Mouse (Mus musculus): ENCODE data around the gene Psma6. TPM values are rescaled to one million over a fixed set of nuclear protein-coding genes. Genes with fewer than 3 reads are reported as not detected.

The Psma6 gene
- total and polyA plus RNA-seq, 3 experiments, result 255 to 309 TPM; not detected in 1

DNA sequence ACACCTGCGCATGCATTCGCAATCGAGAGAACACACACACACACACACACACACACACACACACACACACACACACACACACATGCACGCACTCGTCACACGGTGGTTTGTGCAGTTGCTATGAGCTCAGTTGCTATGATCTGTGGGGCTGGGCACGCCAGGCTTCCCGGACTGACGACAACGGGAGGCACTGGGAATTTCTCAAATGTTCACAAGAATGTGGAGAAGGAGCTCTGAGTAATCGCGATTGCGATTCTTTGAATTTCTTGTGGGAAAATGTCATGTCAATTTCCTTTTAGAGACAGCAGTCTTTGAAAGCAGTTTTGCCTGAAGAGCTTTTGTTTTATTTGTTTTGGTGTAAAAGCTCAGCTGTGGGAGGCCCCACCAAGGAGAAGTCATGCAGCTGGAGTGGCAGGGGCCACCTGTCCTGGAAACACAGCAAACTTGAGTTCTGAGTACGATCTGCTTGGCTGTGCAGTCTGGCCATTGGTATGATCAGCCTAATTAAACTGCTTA lies 80.9 kb downstream of the Psma6 start:
- H3K4me3 ChIP-seq (ENCODE audit: control insufficient read depth in 1 of 2, insufficient read depth in 1 of 2, low read depth in 2 of 2, low read length in 2 of 2), result peak overlapping the region; percentile 66 to 97
- peaks cover 5 to 7% of the 10 kb centered on the region in 2 experiments; a peak in 3 of 4 replicates for H3K4me1 ChIP-seq (ENCODE audit: control insufficient read depth in 1 of 2, insufficient read depth in 2 of 2, low read length in 2 of 2)

GRCm38 (mm10) chr12:55465401-55465983 lies 81.5 kb downstream of the Psma6 start:
- Histone ChIP-seq H3K4me1 (ENCODE audit: control insufficient read depth in 1 of 2, insufficient read depth in 2 of 2, low read length in 2 of 2) (peaks cover 5 to 7% of the 10 kb centered on the region in 2 experiments; a peak in 3 of 4 replicates), H3K9me3 (replicated peaks; ENCODE audit: insufficient read depth, low read length) (no peaks in the 10 kb centered on the region), H3K27me3 (ENCODE audit: control insufficient read depth in 1 of 2, insufficient read depth in 2 of 2, low read length in 2 of 2) (peaks cover 8 to 19% of the 10 kb centered on the region in 2 experiments; a peak in 3 of 4 replicates), H3K36me3 (ENCODE audit: control insufficient read depth in 1 of 2, insufficient read depth in 2 of 2, low read length in 2 of 2) (no peaks in the 10 kb centered on the region), H3K79me2 (ENCODE audit: control insufficient read depth, insufficient read depth, low read length, poor library complexity) (no peaks in the 10 kb centered on the region), H3K9ac (ENCODE audit: control insufficient read depth, low read depth, low read length, poor library complexity, severe bottlenecking) (peak overlapping the region; percentile 35), H3K27ac (ENCODE audit: control insufficient read depth, low read depth, low read length) (no peak overlapping the region), H3K4me3 (ENCODE audit: control insufficient read depth in 1 of 2, insufficient read depth in 1 of 2, low read depth in 2 of 2, low read length in 2 of 2) (peak overlapping the region; percentile 66 to 97)
- DNase-seq (ENCODE audit: low read depth, low spot score), result peak; percentile 42
- no peak for TF ChIP-seq CHD2 (IDR thresholded peaks at IDR 0.05; ENCODE audit: low read length)
- TF ChIP-seq MXI1 (IDR thresholded peaks at IDR 0.05; ENCODE audit: low read depth, low read length), result peak; percentile 41; the same call in 1 of the 2 replicates
- no peak for TF ChIP-seq RCOR1 (IDR thresholded peaks at IDR 0.05; ENCODE audit: low read depth, low read length)
- no peak for TF ChIP-seq MAFK (IDR thresholded peaks at IDR 0.05; ENCODE audit: borderline replicate concordance, low read depth, low read length)
- 0 out of 2 replicates have a peak, but pooled peaks have one; percentile 17 for TF ChIP-seq ELF1 (IDR thresholded peaks at IDR 0.05; ENCODE audit: low read depth, low read length)
- 0 out of 2 replicates have a peak, but pooled peaks have one; percentile 50 for TF ChIP-seq ZNF384 (IDR thresholded peaks at IDR 0.05; ENCODE audit: low read depth, low read length)
- TF ChIP-seq ETS1 (IDR thresholded peaks at IDR 0.05; ENCODE audit: low read depth, low read length), result no peak

More for the DNA sequence above, 80.9 kb downstream of the Psma6 start:
- no peak for TF ChIP-seq TAL1 (IDR thresholded peaks at IDR 0.05; ENCODE audit: low read length)
- no peak for TF ChIP-seq GABPA (IDR thresholded peaks at IDR 0.05; ENCODE audit: low read depth, low read length)
- no peak for TF ChIP-seq EP300 (IDR thresholded peaks at IDR 0.05; ENCODE audit: low read depth in 1 of 2, low read length in 2 of 2)
- no peak for TF ChIP-seq KAT2A (conservative IDR thresholded peaks at IDR 0.05; ENCODE audit: low read depth, low read length)
- TF ChIP-seq NRF1 (IDR thresholded peaks at IDR 0.05; ENCODE audit: insufficient read depth, low read depth, low read length, poor library complexity, severe bottlenecking), result peak; percentile 52; the same call in 1 of the 2 replicates
- no peak for TF ChIP-seq E2F4 (IDR thresholded peaks at IDR 0.05; ENCODE audit: borderline replicate concordance, low read depth, low read length)
- no peak for TF ChIP-seq CHD2 (IDR thresholded peaks at IDR 0.05; ENCODE audit: low read length)
- no peak for TF ChIP-seq ZMIZ1 (IDR thresholded peaks at IDR 0.05; ENCODE audit: low read depth, low read length)
- no peak for TF ChIP-seq BHLHE40 (IDR thresholded peaks at IDR 0.05; ENCODE audit: borderline replicate concordance, low read depth, low read length)
- no peak for TF ChIP-seq USF1 (IDR thresholded peaks at IDR 0.05; ENCODE audit: low read depth, low read length)
- TF ChIP-seq TCF12 (IDR thresholded peaks at IDR 0.05; ENCODE audit: low read depth, low read length), result no peak
- TF ChIP-seq SIN3A (IDR thresholded peaks at IDR 0.05; ENCODE audit: low read length), result peak; percentile 52
- TF ChIP-seq POLR2AphosphoS2 (IDR thresholded peaks at IDR 0.05; ENCODE audit: low read length), result no peak
- TF ChIP-seq MAFK (IDR thresholded peaks at IDR 0.05; ENCODE audit: borderline replicate concordance, low read depth, low read length), result no peak
- TF ChIP-seq NELFE (IDR thresholded peaks at IDR 0.05; ENCODE audit: low read depth, low read length), result no peak
- DNase-seq (ENCODE audit: low read depth, low spot score), result peak; percentile 49
- H3K27ac ChIP-seq (ENCODE audit: control insufficient read depth, low read depth, low read length), result no peak overlapping the region
- peak overlapping the region; percentile 35 for H3K9ac ChIP-seq (ENCODE audit: control insufficient read depth, low read depth, low read length, poor library complexity, severe bottlenecking)
- H3K9me3 ChIP-seq (replicated peaks; ENCODE audit: insufficient read depth, low read length), result no peaks in the 10 kb centered on the region
- no peaks in the 10 kb centered on the region for H3K36me3 ChIP-seq (ENCODE audit: control insufficient read depth in 1 of 2, insufficient read depth in 2 of 2, low read length in 2 of 2)
- no peaks in the 10 kb centered on the region for H3K79me2 ChIP-seq (ENCODE audit: control insufficient read depth, insufficient read depth, low read length, poor library complexity)
- H3K27me3 ChIP-seq (ENCODE audit: control insufficient read depth in 1 of 2, insufficient read depth in 2 of 2, low read length in 2 of 2), result peaks cover 8 to 16% of the 10 kb centered on the region in 2 experiments; a peak in 3 of 4 replicates

Data from MEL (cell line).